Mouse (Mus musculus): ENCODE results near the gene Bhlha9.

The Bhlha9 gene

GRCm38 (mm10) chr11:76671871-76672475 lies at the start of gene Bhlha9:
Gene Bhlha9, plus strand, starts transcription at chr11:76672470.
- no peak for DNase-seq (ENCODE audit: low spot score in 2 of 2)

DNA sequence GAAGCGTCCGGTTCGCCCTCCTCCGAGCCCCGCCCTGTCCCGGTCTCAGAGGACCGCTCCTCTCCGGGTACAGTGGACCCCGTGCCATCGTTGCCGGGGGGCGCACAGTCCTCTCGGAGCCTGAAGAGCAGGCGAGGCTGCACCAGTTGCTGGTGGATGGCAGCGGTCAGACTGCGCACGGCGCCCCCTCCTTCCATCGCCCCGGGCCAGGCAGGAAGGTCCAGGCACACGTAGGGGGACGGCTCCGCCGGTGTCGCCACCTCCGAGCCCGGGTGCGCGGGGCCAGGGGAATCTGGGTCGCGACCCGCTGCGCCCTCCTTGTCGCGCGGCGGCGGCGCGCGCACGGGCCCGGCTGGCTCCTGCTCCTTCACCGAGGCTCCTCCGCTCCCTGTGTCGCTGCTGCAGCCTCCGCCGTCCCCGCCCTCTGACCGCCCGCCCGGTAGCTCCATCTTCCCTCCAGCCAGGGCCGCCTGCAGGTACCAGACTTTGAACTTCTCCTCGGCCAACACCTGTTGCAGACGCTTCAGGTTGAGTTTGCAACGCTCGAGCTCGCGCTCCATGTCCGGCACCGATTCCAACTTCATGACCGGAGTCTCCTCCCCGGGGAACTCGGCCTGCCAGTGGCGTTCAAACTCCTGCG lies 49.6 kb upstream of the Bhlha9 start:
- peak in 1 of 2 experiments; percentile 26 for DNase-seq (ENCODE audit: low spot score in 2 of 2)

DNA sequence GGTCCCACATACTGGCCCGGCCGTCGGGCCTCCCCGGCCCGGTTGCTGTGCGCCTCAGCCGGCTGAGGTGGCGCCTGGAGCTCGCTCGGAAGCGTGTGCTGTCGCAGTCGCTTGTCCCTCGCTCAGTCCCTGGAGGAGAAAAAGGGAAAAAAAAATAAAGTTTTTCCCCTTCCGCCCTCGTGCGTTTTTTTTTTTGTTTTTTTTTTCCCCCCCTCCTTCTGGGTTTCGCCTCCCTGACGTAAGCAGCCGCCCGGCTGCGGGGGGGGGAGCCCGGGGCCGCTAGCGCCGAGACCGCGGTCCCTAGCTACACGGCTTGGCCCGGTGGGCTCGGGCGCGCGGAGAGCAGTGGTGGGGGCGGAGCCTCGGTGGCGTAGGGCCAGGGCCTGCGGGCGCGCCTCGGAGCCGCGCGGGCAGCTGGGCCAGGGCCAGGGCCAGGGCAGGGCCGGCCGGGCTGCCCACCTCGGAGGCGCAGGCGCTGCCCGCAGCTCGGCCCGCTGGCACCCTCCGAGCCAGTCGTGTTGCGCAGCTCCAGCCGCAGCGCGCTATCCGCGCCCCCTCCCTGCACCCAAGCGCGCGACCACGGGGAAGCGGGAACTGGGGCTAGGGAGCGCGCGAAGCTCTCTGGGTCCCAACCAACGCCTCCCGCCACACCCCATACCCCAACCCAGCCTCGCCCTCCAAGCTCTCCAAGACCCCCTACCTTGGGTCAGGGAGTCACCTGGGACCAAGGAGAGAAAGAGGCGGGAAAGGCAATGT lies 48.9 kb upstream of the Bhlha9 start:
- DNase-seq (ENCODE audit: low spot score in 2 of 2), result peak; percentile 59 to 67

- DNase-seq (ENCODE audit: low spot score in 2 of 2), result no peak
These were observed 48.2 kb upstream of the Bhlha9 start for GRCm38 (mm10) chr11:76624071-76624470.

- DNase-seq (ENCODE audit: low spot score in 2 of 2), result no peak
These were observed 47.4 kb upstream of the Bhlha9 start for GRCm38 (mm10) chr11:76624881-76625280.

GRCm38 (mm10) chr11:76628613-76629012 lies 43.7 kb upstream of the Bhlha9 start:
- DNase-seq (ENCODE audit: low spot score in 2 of 2), result no peak

GRCm38 (mm10) chr11:76630023-76630422 lies 42.2 kb upstream of the Bhlha9 start:
- DNase-seq (ENCODE audit: low spot score in 2 of 2), result no peak

- no peak for DNase-seq (ENCODE audit: low spot score in 2 of 2)
These were observed 41.8 kb upstream of the Bhlha9 start for GRCm38 (mm10) chr11:76630487-76630886.

GRCm38 (mm10) chr11:76639269-76639985 lies 32.8 kb upstream of the Bhlha9 start:
- DNase-seq (ENCODE audit: low spot score in 2 of 2), result no peak

DNA sequence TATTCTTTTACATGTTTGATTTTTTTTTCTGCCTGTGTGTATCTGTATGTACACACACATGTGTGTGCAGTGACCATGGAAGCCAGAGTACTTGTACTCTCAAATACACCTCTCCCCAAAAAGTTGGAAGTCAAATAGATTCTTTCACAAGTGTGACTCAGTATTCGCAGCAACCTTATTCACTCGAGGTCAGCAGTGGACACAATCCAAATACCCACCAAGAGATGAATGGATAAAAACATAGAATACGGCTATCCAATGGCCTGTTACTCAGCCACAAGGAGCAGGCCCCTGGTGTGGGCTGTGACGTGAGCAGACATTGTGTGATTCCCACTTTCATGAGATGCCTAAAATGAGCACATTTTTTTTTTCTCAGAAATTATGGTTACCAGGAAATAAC lies 32.0 kb upstream of the Bhlha9 start:
- DNase-seq (ENCODE audit: low spot score in 2 of 2), result no peak

- no peak for DNase-seq (ENCODE audit: low spot score in 2 of 2)
These were observed 28.0 kb upstream of the Bhlha9 start for GRCm38 (mm10) chr11:76644257-76644656.

DNA sequence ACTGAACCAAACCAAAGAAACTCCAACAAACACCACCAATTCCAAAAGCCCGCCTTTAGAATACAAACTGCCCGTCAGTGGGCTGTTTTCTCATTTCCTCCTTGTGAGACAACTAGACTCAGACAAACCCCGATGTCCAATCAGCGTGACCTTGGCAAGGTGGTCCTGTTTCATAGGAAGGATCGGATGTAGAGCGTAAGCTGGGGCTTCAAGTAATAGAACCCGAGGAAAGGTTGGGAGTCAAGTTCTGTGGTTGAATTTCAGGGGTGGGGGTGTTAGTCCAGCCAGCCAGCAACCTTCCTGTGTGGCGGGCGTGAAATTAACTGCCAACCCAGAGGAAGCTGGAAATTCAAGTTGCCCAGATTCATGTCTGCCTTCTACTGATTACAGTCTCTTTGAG lies 27.2 kb upstream of the Bhlha9 start:
- no peak for DNase-seq (ENCODE audit: low spot score in 2 of 2)

GRCm38 (mm10) chr11:76645955-76646354 lies 26.3 kb upstream of the Bhlha9 start:
- DNase-seq (ENCODE audit: low spot score in 2 of 2), result peak; percentile 77 to 90

DNA sequence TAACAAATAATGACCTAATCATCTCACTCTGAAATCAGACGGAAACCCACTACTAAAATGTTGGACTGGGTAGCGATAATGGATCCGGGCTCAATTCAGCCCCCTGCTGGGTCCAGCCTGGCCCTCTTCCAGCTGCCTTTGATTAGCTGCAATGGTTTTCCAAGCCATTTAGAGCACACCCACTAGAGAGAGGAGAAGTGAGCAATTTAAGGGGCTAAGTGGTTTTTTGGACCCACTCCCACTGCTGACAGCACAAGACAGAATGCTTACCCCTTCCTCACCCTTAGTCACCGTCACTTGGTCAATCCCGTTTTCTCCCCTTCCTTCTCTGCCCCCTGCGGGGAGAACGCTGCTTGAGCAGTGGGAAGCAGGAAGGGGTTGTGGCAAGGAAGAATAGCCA lies 25.2 kb upstream of the Bhlha9 start:
- DNase-seq (ENCODE audit: low spot score in 2 of 2), result no peak

- DNase-seq (ENCODE audit: low spot score in 2 of 2), result peak; percentile 53 to 78
These were observed 24.8 kb upstream of the Bhlha9 start for GRCm38 (mm10) chr11:76647500-76647899.

DNA sequence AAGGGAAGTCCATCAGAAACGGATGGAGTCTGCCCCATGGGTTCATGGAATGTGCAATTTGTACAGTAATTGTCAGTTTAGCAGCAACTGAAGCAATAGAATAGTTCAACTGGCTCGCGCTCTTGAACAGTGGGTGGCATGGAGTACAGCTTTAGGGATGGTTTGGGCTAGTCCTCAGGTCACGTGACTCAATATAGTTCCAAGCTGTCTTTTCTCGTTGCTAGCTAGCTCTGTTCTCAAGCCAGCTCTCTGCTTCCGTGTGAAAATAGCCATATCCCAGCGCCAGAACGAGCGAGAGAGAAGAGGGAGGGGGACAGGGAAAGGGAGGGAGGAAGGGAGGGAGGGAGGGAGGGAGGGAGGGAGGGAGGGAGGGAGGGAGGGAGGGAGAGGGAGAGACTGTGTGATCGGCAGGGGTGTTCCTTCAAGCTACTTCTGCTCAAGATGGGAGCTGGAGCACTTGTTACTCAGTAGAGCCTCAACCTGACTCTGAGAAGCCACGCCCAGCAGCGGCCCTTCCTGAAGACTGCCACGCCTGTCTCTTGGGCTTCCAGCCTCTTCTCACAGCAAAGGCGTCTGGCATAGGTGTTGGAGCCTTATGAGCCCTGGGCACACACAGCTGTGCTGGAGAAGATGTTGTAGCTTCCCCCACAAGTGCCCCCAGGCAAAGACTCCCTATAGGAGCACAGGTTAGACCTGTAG lies 21.3 kb upstream of the Bhlha9 start:
- no peak for DNase-seq (ENCODE audit: low spot score in 2 of 2)

DNA sequence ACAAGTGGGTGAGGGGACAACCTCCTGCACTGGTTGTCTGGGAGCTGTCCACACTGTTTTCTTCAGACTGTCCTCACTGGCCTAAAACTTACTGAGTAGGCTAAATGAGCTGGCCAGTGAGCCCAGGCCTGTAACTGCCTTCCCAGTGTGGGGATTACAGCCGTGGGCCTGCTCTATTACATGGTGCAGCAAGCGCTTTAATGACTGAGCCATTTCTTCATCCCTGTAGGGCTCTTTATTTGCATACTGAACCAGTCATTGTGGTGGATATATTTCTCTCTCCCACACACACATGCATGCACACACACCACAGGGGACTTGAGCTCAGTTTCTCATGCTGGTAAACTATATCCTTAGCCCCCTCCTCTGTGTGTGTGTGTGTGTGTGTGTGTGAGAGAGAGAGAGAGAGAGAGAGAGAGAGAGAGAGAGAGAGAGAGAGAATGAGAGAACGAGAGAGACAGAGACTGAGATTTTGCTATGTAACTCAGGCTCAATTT lies 19.4 kb upstream of the Bhlha9 start:
- DNase-seq (ENCODE audit: low spot score in 2 of 2), result no peak

- no peak for DNase-seq (ENCODE audit: low spot score in 2 of 2)
These were observed 17.2 kb upstream of the Bhlha9 start for GRCm38 (mm10) chr11:76655106-76655505.

- DNase-seq (ENCODE audit: low spot score in 2 of 2), result no peak
These were observed 14.8 kb upstream of the Bhlha9 start for GRCm38 (mm10) chr11:76657450-76657970.

DNA sequence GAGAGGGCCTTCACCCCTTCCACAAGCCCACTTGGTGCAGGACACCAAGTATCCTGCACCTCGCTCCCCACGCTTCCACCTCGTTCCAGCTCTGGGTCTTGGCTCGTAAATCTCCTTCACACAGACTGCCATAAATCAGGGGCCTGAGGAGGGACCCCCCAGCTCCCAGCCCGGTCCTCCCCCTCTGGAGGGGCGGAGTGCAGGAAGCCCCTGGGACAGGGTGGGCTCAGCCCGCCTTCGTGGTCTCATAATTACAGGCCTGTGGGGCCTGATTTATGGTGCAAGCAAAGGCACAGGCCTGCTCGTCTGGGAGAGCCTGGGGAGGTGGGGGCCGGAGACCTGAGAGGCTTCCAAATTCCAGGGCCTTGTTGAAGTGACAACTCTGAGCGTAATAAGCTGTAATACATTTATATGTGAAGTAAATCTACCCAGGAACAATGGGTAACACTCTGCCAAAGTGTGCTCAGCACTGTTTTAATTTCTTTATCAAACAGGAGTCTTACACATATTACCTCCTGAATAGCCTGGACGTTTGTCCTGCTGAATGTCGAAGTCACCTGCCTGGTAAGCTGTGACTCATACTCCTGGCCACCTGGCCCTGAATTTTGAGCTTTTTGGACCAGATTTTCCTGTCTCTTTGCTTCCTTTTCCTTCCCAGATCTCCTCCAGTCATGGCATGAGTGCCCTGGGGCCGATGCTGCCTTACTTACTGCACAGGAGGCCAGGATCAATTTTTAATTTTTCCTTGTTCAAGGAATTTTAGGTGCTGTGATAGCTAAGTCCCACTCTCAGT lies 12.9 kb upstream of the Bhlha9 start:
- no peak for DNase-seq (ENCODE audit: low spot score in 2 of 2)

All from urinary bladder, postnatal 4 days (tissue).